Mouse (Mus musculus): ENCODE data around the gene Clcnka. TPM values are rescaled to one million over a fixed set of nuclear protein-coding genes. Genes with fewer than 3 reads are reported as not detected.
A peak's percentile ranks its signal among the peaks of the same experiment; 100 is the strongest.

Gene Clcnka
- polyA plus RNA-seq, 2 experiments from 2014 or later, result not detected

DNA sequence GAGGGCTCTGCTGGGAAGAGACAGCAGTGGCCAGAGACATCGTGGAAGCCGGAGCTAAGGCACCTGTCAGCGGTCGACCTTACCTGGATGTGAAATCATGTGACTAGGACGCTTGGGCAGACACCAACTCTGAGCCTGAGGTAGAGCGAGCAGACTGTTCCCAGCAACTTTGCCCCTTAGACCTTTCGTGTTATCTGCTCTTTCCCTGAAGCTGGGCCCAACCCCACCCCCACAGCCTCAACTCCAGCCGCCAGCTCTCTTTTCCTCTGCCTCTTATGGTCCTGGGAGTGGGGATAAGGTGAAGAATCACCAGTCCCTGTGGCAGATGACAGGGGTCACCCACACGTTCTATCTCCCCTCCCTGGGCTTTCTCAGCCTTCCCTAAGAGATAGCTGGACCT, 22.4 kb upstream of the Clcnka start:
- no peak for ATAC-seq

DNA sequence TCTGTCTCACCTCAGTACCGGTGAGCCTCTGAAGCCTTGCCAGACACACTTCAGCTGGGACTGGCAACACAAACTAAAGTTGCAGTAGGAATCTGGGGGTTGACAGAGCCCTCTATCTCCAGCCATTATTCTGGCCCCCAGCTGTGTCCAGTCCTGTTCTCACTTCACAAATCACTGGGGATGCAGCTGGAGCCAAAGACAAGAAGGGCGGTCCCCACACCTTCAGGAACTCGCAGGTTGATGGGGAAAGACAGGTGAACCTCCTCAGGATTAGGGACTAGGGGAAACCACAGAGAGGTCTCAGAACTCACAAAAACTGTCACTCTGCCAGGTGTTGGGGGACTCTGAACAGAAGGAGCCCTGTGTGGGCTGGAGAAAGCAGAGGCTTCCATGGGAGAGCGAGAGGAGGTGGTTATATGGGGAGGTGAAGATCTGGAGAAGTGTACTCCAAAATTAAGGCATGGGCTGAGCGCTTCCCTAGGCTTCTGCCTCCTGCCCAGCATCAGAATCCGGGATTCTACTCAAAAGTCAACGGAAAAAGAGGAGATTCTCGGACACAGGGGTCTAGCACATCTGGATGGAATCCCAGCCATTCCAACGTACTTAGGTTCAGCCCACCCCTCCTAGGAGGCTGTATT, 21.8 kb upstream of the Clcnka start, which contains the start of gene Hspb7:
TSS of gene Hspb7 (plus strand) at position 588 of the 638 bp plus-strand sequence.
- no peak for ATAC-seq

DNA sequence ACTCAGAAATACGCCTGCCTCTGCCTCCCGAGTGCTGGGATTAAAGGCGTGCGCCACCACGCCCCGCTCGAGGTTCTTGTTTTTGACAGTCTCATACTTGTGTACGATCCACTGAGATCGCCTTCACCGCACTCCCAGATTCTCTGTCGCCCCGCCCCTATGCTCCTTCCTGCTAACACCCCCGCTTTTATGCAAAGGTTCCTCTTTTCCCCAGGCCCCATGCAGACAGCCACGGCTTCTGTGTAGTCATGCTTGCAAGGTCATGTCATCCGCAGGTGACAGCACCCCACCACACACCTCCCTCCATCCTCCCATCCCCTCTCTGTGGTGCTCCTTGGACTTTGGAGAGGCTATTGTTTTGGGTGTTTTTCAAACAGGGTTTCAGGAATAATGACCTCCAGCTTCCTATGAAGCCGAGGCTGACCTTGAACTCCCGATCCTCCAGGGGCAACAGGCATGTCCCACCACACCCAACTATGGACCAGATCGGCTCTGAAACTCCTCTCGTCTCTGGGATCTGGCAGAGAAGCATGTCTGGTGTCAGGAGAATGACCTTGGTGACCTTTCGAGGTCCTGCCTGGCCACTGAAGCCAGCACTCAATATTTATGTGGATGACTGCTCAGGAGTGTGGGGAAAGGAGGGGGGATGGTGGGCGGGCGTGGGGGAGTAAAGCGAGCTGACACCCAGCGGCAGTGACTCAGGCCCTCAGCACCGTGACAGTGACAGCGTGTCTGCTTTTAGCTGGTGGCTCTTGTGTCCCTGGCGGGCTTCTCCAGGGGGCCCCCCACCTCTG, 21.1 kb upstream of the Clcnka start:
- ATAC-seq, result peak; percentile 66

DNA sequence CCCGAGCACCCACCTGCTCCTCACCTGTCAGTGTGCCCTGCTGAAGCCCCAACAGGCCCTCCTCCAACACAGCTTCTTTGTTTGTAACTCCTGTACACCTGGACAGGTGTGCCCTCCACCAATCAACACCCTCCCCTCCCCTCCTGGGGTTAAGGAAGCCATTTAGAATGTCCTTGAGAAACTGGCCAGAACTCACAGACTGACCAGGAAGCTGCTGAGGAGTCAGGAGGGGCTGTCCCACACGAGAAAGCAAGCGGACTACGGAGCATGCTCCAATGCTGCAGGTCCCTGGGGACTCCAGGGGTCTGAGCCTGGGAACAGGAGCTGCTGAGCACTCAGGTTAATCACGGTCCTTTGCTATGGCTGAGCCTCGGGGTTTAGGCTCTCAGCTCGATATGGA, 17.4 kb upstream of the Clcnka start, which contains the start of gene Clcnkb:
TSS of gene Clcnkb (minus strand) at position 91 of the 400 bp plus-strand sequence.
- no peak for ATAC-seq

DNA sequence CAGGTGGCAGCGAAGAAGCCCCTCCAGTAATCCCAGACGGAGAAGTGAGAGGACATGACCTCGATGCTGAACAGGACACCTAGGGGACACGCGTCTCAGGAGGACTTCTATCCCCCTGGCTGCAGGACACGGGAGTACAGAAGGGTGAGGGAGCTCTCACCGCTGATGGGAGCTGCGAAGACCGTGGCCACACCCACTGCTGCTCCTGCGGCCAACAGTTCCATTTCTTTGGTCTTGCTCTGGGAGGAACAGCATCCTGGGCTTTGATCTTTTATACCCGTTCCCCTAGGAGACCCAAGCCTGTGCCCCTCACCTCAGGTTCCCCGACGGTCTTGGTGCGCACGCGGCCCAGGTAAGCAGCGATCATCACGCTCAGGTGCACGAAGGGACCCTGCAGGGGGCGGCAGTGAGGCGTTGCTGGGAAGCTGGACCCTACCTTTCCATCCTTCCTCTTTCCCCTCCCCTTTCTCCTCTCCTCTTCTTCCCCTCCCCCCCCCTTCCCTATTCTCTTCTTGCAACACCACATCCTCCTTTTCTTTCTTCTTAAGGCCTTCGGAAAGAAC, 13.0 kb upstream of the Clcnka start:
- no peak for ATAC-seq

DNA sequence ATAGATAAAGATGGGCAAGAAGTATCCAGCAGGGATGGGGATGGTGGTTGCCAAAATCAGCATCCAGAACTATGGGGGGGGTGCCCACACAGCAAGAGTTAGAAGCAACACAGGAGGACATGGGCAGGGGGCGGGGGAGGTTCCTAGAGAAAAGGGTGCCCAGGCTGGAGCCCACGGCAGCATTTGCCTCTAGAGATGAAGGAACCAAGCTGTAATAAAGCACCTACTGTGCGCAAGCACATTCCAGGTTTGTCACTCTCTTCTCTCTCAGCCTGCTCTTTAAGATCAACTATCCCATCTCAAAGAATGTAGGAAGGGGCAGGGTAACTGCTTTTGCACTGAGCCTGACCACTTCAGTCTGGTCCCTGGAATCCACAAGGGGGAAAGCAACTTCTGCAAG, 10.1 kb upstream of the Clcnka start:
- ATAC-seq, result no peak

DNA sequence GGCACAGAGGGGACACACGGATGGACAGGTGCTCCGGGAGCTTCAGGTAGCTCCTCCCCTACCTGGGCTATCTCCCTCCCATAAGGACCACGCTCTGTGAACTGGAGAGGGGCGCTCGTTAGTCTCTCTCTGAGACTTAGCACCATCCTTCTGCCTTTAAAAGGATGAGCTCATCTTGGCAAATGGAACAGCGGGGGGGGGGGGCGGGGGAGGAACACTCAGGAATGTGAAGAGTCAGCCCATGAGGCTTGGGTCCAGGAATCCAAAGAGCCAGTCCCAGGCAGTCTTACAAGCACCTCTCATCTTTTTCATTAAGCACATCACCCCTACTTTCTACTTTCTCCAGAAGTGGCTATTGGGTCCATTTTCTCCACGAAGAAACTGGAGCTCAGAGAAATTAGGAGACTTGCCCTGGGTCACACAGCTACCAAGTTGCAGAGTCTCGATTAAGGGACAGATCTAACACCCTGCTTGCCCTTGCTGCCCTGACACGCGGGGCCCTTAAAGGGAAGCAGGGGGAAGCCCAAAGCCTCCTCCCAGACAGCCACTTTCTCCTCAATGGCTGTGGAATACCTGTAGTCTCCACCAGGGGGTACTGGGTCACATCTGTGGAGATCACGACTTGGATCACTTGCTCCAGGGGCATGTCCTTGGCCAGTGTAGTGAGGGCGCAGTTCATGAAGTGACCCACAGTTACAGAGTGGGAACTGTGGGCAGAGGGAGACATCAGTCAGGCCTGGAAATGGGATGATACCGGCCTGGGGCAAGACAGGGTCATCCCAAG, 8.2 kb upstream of the Clcnka start:
- ATAC-seq, result no peak

DNA sequence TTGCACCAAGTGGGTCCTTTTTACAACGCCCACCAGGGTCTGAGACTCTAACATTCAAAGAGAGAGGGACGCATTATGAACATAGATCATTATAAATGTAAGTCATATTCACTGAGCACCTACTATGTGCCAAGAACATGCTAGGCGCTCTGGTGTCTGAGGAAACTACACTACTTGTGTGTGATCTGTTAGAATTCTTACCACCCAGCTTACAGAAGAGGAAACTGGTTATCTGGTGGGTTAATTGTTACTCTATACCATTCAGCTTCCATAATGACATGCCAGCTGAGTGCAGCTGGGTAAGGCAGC, 6.7 kb upstream of the Clcnka start:
- ATAC-seq, result no peak

DNA sequence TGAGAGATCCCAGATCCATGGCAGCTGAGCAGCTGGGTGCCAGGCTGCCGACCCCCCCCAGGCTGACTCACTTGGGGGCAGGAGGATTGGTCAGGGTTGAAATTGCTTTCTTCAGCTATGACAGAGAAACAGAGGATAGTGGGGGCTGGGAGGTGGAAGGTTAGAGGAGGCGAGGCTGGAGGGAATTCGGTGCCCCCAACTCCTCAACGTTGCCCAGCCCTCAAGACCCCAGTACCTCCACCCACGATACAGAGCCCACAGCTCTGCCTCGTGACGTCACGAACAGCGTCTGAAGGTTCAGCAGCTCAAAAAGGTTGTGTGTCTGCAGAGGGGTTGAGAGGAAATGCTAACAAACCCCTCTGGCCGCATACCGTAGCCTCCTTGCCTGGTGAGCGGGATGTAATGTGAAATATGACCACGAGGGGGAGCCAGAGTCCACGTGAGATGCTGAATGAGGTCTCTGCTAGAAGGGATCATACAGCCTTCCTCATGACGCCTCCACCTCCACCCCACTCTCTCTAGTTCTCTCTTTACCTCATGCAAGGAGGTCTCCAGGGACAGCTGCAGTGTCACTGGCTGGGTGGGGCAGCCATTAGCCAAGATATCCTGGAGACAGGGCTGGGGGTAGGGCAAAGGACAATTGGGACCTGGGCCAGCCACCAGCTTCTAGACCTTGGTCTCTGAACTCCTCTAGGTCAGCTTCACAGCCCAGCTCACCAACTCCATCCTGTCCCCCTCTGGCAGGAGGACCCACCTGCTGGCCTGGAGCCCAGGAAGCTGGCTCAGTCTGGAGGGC, 6.2 kb upstream of the Clcnka start:
- peak; percentile 75 for ATAC-seq

DNA sequence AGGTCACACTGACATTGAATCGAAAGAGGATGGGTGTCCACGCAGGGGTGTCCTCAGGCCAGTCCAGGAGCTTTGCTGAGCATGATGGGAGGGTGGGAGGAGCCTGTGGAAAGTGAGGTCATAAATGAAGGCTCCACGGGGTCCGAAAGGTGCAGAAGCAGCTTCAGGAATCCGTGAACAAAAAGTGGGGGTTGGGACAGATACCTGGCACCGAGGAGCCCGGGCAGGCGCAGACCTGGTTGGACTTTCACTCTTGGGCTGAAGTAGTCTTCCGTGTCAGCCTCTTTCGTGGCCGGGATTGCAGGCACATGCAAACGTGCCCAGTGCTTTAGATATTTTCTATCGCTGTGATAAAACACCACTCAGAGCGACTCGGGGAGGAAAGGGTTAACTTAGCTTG, 1.6 kb upstream of the Clcnka start:
- no peak for ATAC-seq

DNA sequence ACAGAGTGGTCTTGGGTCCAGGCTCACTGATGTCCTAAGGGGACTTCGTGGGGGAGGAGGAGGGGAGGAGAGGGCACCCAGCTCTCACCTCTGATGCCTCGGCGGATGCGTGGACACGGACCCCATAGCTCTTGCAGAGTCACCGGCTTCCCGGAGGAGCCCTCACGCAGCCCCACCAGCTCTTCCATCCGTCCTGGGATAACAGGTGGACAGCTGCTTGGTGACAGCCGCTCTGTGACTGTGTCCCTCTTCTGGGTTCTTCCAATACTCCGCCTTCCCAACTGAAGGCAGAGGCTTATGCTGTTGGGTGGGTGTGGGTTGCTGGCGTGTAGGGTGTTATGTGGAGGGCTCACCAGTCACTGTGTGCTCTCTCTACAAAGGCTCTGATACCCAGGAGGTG, 663 bp downstream of the Clcnka start:
- no peak for ATAC-seq

DNA sequence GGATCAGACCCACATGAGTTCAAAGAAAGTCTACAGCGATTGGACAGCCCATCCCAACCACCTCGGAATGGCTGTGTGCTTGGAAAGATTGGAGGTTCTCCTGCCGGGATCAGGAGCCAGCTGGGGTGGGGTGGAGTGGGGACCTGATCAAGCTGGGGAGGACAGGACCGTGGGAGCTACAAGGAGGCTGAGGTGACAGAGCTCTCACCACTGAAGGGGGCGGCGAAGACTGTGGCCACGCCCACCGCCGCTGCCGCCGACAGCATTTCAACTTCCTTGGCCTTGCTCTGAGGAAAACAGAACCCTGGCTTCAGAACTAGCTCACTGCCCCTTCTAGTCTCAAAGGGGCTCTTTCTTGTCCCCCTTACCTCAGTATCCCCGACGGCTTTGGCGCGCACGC, 3.8 kb downstream of the Clcnka start:
- no peak for ATAC-seq

DNA sequence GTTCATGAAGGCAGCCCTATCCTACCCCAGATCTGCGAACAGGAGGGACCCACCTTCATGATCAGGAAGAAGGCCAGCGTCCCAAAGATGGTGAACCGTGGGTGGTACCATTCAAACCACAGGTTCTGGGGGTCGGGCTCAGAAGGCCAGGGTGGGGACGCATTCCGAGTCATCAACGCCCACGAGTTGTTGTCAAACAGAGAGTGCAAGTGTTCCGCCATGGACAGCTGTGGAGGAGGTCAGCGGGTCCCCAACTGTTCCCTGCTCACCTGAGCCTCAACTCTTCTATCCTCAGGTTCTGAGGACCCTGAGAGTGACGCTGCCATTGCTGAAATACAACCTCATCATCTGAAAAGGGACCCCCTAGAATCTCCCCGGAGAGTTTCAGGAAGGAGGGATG, 7.2 kb downstream of the Clcnka start:
- no peak for ATAC-seq

DNA sequence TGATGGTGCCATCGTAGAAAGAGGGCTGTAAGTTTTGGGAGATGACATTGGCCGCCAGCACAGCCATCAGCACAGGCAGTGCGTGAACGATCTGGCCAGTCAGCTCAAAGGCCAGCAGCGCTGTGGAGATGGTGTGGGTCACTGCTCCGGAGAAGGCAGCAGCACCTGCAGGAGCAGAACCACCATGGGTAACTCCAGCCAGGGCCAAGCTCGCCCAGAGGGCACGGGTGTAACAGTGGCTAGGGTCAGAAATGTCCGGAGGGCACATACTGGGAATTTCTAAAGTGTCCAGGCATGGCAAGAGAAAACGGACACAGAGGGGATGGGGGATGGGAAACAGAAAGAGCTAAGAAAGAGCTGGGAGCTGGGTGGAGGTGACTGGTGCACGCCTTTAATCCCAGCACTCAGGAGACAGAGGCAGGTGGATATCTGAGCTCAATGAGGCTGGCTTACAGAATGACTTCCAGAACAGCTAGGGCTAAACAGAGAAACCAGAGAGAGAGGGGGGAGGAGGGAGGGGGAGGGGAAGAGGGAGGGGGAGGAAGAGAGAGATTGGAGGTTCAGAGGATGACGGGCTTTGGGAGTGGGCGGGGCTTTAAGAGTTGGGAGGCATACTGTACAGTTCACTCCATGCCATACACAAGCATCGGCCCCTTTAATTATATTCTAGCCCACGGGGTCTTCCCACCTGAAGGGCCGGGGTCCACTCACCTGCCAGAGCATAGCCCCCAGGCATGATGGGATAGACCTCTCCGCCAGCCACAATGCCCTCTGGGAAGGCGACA, 9.0 kb downstream of the Clcnka start:
- no peak for ATAC-seq

DNA sequence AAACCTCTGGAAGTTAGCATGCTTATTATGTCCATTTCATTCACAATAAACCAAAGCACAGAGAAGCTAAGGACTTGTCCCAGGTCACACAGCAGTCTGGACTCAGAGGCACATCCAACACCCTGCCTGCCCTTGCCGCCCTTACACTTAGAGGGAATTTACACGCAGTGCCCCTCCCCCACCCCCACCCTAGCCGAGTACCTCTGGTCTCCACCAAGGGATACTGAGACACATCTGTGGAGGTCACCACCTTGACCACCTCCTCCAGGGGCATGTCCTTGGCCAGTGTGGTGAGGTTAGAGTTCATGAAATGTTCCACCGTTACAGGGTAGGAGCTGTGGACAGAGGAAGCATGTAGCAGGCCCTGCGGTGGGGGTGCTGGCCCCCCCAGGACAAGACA, 10.6 kb downstream of the Clcnka start:
- ATAC-seq, result no peak

DNA sequence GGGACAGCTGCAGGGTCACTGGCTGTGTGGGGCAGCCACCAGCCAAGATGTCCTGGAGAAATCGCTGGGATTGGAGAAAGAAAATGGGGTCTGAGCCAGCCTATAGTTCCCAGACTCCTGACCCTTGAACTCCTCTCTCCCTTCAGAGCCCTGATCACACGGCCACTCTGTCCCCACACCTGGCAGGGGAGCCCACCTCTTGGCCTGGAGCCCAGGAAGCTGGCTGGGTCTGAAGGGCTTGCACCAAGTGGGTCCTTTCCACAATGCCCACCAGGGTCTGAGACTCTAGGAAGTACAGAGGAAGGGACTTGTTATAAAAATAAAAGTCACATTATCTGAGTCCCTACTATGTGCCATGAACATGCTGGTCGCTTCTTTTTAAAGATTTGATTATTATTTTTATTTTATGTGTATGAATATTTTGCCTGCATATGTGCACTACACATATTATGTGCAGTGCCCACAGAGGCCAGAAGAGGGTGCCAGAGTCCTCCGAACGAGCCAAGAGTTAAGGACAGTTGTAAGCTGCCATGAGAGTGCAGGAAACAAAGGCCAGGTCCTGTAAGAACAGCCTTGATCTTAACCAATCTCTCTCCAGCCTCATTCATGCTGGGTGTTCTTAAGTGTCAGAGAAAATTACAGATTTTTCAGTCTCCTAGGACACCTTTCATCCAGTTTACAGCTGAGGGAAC, 11.3 kb downstream of the Clcnka start:
- ATAC-seq, result peak; percentile 46

DNA sequence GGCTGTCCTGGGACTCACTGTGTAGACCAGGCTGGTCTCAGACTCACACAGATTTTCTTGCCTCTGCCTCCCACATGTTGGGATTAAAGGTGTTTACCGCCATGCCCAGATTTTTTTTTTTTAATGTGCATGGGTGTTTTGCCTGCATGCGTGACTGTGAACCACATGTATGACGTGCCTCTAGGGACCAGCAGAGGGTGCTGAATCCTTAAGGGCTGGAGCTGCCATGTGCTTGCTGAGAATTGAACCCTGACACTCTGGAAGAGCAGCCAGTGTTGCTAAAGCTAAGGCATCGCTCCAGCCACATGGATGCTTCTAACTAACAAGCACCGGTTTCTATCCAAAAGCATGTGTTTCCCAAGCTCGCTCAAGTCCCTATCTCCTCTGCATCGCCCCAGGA, 12.4 kb downstream of the Clcnka start:
- no peak for ATAC-seq

DNA sequence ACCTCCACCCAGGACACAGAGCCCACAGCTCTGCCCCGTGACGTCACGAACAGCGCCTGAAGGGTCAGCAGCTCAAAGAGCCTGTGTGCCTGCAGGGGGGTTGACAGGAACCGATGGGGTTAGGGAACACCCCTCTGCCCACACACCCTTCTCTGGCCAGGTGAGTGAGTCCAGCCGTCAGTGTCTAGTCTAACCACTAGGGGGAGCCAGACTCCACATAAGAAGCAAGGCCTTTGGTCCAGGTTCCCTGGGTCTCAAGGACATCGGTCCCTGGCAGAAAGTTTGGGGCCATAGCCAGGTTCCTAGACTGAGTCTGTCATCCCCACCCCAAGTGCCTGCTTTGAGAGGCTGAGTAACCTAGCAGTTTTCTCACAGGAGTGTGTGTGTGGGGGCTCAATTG, 13.2 kb downstream of the Clcnka start:
- no peak for ATAC-seq

DNA sequence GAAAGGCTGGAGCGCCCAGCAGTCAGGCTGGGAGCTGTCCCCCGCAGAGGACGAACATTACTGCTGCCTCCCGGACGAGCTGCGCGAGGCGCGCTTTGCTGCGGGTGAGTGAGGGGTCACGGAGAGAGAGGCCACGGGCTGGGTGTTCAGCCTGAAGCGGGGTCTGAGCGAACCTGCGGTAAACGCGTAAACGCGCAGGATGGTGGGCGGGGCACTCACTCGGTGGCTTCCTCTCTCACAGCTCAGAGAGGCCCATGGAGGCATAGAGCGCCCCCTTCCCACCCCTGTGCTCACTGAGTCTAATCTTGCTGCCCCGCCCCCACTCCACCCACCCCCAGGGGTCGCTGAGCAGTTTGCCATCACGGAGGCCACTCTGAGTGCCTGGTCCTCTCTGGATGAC, 16.1 kb downstream of the Clcnka start:
- no peak for ATAC-seq

DNA sequence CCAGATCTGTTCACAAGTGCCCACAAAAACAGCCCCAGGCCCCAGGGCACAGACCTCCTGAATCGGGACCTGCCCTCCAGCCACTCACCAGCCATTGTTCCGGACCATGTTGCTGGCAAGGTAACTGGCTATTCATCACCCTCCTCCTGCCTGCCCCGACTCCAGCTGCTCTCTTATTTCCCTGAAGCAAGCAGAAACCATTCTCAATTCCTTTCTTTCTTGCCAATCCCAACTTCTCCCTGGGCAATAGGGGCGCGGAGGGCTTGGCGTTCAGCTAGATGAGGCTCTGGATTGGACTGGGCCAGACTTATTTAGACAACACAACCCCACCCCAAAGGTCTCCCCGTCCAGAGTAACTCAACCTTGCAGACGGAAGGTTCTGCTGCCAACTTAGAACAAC, 18.9 kb downstream of the Clcnka start:
- ATAC-seq, result no peak

DNA sequence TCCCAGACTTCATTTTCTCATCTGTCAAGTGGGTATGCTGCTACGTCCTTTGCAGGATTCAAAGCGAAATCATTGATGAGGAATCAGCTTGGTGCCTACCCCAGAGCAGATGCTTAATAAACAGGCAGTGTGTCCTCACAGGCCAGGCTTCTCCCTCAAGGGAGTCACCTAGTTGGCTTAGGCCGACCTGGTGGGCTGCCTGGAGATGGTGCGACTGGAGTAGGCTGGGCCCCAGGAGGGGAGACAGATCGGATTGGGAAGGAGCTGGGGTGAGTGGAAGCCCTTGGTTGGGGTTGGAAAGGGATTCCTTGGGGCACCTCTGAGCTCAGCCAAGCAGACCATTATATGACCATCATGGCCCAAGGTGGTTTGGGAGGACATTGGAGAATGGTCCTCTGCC, 26.1 kb downstream of the Clcnka start:
- ATAC-seq, result no peak

Measured in activated CD4-positive, CD25-positive, alpha-beta regulatory T cell, adult 4 months (primary cell).